Mouse (Mus musculus): ENCODE data around the gene Lrrc28. TPM values are rescaled to one million over a fixed set of nuclear protein-coding genes. Genes with fewer than 3 reads are reported as not detected.
A peak's percentile ranks its signal among the peaks of the same experiment; 100 is the strongest.
"Not testable (repeated sequence)": the region's sequence is repeated elsewhere in the genome, so short reads cannot be mapped to it uniquely, and the experiment has no call there.

Gene Lrrc28
- polyA plus RNA-seq, 1 experiment from 2014 or later, result 24.3 TPM

- DNase-seq (ENCODE audit: low spot score), result no peak
Measured at GRCm38 (mm10) chr7:67535941-67536340, 109.1 kb downstream of the Lrrc28 start.

- no peak for DNase-seq (ENCODE audit: low spot score)
Measured at GRCm38 (mm10) chr7:67530981-67531380, 114.1 kb downstream of the Lrrc28 start.

GRCm38 (mm10) chr7:67529381-67529780, 115.7 kb downstream of the Lrrc28 start:
- DNase-seq (ENCODE audit: low spot score), result no peak

GRCm38 (mm10) chr7:67528821-67529221, 116.2 kb downstream of the Lrrc28 start:
- DNase-seq (ENCODE audit: low spot score), result no peak

GRCm38 (mm10) chr7:67528063-67528811, 116.8 kb downstream of the Lrrc28 start:
- no peak for DNase-seq (ENCODE audit: low spot score)

GRCm38 (mm10) chr7:67525886-67526580, 119.0 kb downstream of the Lrrc28 start:
- no peak for DNase-seq (ENCODE audit: low spot score)

DNA sequence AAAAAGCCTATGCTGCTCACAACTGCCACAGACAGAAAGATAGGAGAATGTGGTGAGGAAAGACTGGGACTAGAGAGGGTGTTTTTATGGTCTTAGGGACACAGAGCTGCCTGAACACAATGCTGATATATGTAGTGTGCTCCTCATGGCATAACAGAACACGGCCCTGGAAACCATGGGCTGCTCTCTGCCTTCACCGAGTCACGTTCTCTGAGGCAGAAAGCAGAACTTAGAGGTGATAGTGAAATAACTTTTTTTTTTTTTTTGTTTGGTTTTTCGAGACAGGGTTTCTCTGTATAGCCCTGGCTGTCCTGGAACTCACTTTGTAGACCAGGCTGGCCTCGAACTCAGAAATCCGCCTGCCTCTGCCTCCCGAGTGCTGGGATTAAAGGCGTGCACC, 121.0 kb downstream of the Lrrc28 start:
- DNase-seq (ENCODE audit: low spot score), result not testable (repeated sequence)

- DNase-seq (ENCODE audit: low spot score), result no peak
Measured at GRCm38 (mm10) chr7:67523400-67523799, 121.7 kb downstream of the Lrrc28 start.

DNA sequence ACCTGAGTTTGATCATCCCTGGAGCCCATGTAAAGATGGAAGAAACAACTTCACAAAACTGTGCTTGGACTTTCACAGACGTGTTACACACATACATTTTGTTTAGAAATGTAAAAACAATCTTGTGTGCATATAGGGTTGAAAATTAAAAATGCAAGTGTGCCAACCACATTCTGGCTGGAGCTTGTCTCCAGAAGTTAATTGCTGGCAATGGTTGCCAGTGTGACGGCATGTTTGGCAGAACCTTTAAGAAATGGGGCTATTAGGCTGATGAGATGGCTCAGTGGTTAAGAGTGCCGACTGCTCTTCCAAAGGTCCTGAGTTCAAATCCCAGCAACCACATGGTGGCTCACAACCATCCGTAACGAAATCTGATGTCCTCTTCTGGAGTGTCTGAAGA, 123.3 kb downstream of the Lrrc28 start:
- not testable (repeated sequence) for DNase-seq (ENCODE audit: low spot score)

- DNase-seq (ENCODE audit: low spot score), result peak; percentile 52
Measured at GRCm38 (mm10) chr7:67520959-67521358, 124.1 kb downstream of the Lrrc28 start.

DNA sequence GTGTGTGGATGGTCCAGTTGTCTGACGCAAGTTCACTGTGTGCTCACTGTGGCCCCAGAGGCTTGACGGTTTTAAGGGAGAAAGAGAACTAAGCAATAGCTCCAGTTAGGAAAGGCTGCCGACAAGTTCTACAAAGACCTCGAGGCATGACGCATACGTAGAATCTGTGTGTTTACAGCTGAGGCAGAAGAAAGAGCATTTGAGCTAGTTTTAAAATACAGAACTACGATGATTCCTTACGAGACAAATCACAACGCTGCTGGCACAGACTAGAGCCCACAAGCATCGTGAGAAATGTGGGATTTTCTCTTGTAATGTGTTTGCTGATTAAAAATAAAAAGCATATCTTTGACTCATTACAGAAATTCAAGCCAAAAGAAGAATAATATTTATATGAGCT, 125.1 kb downstream of the Lrrc28 start:
- DNase-seq (ENCODE audit: low spot score), result no peak

- no peak for DNase-seq (ENCODE audit: low spot score)
Measured at GRCm38 (mm10) chr7:67515621-67516020, 129.4 kb downstream of the Lrrc28 start.

GRCm38 (mm10) chr7:67514893-67515292, 130.2 kb downstream of the Lrrc28 start:
- no peak for DNase-seq (ENCODE audit: low spot score)

- DNase-seq (ENCODE audit: low spot score), result no peak
Measured at GRCm38 (mm10) chr7:67514380-67514779, 130.7 kb downstream of the Lrrc28 start.

DNA sequence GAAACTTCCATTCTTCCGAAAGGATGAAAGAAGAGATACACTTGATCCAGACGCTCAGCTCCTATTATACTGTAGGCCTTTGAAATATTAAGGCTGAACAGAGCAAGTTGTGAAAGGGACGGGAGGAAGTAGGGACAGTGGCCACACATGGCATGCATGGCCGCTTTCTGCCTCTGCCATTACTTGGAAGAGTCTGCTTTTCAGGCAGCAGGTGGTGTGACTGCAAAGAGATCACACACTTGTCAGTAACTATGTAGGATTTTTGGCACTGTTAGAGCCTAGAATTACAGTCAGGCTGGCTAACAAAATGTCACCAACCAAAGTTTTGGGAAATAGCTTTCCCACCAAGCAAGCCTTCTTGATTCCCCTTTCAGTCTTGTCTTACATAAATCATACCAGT, 131.4 kb downstream of the Lrrc28 start:
- no peak for DNase-seq (ENCODE audit: low spot score)

DNA sequence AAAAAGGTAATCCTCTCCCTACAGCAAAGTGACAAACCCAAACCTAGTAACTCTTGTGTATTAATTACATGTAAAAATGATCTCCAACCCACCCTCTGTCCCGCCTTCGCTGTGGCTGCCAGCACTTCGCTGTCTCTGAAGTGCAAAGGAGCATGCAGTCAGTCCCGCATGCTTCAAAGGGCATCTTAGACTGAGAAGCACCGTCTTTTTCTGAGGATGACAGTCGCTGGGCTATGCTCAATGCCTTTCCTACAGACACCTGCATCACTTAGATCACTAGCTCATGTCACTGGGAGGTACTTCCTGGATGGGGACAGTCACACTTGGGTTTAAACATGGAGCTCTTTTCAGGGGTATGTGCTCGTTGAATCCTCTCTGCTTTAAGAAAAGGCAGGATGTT, 133.5 kb downstream of the Lrrc28 start:
- peak; percentile 68 for DNase-seq (ENCODE audit: low spot score)

DNA sequence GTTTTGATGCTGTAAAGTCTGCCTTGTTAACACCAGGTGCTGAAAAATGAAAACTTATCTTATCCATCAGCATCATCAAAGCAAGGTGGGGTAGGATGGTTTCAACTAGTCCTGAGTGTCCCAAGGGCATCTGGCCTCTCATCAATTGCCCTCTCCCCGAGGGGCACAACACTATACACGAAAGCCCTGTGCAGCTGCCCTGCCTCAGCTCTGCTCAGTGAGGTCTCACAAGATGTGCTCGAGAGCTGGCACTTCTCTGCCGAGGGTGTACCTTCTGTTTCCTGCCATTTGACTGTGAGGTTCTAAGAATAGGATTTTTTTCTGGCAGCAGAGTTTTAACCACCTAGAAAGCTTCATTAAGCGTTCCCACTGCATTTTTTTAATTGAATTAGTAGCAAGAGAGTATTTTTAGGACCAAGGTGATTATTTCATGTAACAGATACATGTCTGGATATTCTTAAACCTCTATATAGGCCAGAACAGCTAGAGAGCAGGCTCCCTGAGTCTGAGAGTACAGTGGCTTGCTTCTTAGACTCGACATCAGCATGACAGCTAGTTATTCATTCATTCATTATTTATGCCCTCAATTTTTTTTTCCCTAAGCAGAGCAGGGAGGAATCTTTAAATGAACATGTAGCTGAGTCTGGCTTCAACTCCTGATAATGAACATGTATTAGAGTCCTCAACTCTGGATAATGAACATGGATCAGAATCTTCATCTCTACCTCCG, 141.6 kb downstream of the Lrrc28 start:
- DNase-seq (ENCODE audit: low spot score), result peak; percentile 79

DNA sequence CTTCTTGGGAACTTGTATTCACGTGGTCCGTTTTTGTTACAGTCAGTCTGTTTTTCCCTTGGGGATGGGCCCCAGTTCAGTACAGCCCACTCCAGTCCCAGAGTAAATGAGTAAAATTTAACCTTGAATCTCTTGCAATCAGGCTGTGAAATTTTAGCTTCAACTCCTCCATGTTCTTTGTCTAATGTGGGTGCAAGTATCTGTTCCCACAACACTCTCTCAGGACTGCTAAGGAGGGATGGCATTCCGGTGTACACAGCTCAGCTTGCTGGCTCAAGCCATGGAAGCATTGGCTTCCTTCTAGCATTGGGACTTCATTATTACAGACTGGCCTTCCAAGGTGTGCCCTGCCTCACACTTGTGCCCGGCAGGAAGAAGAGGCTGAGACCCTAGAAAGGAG, 142.4 kb downstream of the Lrrc28 start:
- DNase-seq (ENCODE audit: low spot score), result no peak

DNA sequence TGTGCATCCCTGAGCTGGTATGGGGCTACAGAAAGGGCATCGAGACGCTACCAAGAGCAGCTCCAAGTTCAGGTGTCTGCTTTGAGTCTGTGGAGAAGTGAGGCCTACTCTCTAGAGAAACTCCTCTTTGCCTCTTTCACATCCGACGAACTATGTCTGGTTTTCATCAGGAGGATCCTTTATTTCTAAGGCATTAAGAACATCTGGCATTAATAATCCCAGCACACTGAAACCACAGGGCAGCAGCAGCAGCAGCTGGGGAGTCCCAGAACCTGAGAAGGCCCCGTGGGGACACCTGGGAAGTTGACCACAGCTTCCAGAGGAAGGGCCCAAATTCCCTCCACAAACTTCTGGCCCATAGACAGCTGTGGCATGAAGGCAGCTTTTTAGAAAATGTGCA, 144.2 kb downstream of the Lrrc28 start:
- DNase-seq (ENCODE audit: low spot score), result no peak

- peak; percentile 90 for DNase-seq (ENCODE audit: low spot score)
Measured at GRCm38 (mm10) chr7:67500076-67500828, 144.8 kb downstream of the Lrrc28 start.

DNA sequence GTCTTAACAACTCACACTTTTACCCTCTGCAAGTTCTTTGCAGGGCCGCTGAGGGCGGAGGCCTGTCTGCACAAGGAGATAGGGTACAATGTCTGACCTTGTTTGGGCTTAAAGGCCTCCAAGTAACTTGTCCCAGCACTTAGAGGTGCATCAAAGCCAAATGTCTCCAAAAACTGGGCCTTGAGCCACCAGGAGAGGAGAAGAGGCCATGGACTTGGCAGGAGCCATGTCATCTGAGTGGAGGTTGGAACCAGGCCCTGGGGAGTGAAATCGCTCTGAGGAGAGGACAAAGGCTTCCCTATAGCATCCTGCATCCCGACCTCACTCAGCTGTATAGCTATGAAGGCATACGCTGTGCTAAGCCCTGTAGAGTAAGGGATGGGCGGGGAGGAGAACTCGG, 145.6 kb downstream of the Lrrc28 start:
- no peak for DNase-seq (ENCODE audit: low spot score)
